Mouse (Mus musculus) retina, postnatal 7 days (tissue): Measurements from ENCODE around the gene Gm1553.

Experiments
- DNase-seq: peaks from one replicate; pipeline ENCODE4 v3.0.0-alpha.2; 2012; ENCODE audit warnings: low read depth, low spot score

Gm1553 gene

DNA sequence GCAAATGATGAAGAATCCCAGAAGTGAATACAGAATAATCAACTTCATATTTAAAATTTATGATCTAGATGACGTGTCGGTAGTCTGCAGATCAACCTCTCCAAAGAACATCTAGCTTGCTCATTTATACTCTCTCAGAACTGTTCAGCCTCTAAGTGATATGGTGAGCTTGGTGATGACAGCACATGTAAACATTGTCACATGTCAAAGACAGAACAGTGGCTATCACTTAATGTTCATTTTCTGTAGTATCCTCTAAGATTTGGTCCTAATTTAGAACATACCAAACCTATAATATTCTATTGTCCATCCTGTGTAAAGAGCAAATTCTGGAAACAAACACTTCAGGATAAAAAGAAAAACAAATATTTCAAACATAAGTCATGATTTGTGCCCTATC, at the start of gene Gm1553:
Gm1553 (minus strand) TSS at position 101 of the 400 bp plus-strand sequence.
- DNase-seq = no peak
